Mouse (Mus musculus): ENCODE data around the gene Cyp2f2.

Gene Cyp2f2

GRCm38 (mm10) chr7:27119676-27120075 is at the start of gene Cyp2f2:
Gene Cyp2f2, plus strand, starts transcription at chr7:27119909.
- no peak for DNase-seq

- DNase-seq, result no peak
These were observed 41.1 kb upstream of the Cyp2f2 start for GRCm38 (mm10) chr7:27078641-27079040.

- peak; percentile 19 for DNase-seq
These were observed 38.1 kb upstream of the Cyp2f2 start for GRCm38 (mm10) chr7:27081625-27082024.

DNA sequence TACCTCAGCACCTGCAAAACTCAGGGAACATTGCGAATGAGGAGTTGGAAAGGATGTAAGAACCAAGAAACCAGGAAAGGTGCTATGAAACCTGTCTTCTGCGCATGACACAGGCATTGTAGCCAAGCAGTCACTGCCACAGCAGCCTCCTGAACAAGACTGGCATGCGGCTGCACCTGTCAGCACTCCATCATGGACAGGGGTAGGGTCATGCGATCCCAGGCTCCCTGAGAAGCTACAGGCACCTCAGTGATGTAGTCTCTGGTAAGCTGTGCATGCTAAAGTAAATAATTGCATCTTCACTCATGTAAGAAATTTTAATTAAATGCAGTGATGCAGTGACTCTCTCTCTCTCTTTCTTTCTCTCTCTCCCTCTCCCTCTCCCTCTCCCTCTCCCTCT is 28.7 kb upstream of the Cyp2f2 start:
- DNase-seq, result no peak

DNA sequence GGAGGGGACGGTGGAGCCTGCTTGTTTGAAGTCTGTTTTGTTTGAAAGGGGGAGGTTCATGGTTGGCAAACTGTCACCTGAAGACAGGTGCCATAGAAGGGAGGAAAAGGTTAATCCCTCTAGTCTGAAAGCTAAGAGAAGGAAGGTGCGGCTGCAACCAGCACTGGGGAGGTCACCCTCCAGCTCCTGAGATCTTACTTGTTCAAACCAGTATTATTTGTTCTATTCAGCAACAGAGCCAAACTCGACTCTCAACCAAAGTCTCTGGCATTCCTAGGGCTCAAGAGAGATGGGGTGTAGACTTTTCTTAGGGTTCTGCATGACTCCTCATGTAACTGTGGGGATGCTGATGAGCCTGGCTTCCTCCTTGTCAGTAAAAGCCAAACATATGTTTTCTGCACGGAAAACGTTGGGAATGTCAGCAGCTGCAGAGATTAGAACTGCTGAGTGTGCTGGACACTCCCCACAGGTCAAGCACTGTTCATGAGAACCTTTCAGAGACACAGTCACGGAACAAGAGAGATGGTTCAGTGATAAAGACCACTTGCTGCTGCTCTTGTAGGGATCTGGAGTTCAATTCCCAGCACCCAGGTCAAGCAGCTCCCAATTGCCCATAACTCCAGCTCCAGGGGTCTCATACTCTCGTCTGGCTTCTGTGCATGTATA is 27.5 kb upstream of the Cyp2f2 start:
- no peak for DNase-seq

GRCm38 (mm10) chr7:27092882-27093281 is 26.8 kb upstream of the Cyp2f2 start:
- DNase-seq, result no peak

DNA sequence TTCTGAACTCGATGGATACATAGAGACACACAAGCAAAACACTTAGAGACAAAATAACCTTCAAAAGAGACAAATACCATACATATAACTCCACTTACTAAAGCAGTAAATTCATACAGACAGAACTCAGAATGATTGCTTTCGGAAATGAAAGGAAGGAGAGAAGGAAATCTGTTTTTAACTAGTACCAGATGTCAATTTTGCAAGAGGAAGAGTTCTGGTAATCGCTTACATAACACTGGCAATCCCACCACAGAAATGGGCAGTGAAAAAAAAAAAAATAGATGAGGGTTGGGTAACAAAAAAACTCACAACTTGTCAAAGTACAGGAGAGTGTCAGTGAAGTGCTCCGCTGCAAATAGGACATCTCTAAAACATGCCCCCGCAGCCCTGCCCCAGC is 14.8 kb upstream of the Cyp2f2 start:
- peak; percentile 19 for DNase-seq

- DNase-seq, result no peak
These were observed 9.4 kb upstream of the Cyp2f2 start for GRCm38 (mm10) chr7:27110327-27110726.

- no peak for DNase-seq
These were observed 8.7 kb upstream of the Cyp2f2 start for GRCm38 (mm10) chr7:27111038-27111437.

- DNase-seq, result no peak
These were observed 7.7 kb upstream of the Cyp2f2 start for GRCm38 (mm10) chr7:27111987-27112386.

DNA sequence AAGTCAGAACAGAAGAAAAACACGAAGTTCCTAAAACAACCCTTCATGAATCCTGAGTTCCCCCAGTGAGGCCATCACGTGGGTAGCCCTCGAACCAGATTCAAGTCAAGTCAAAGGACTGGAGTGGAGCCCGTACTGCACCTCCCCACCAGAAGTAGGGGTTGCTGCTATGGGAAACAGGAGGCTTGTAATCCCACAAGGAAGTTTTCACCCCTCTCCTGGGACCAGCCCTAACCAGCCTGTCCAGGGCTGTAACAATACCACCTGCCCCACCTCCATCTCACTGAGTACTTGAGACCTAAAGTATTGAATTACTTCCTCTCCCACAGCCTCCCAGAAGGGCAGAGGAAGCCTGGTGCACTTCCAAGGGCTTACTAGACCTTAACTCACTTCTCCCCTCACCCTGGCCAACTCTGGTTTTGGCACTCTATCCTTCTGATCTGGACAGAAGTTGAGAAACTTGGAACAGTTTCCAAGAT is 1.6 kb upstream of the Cyp2f2 start:
- DNase-seq, result no peak

DNA sequence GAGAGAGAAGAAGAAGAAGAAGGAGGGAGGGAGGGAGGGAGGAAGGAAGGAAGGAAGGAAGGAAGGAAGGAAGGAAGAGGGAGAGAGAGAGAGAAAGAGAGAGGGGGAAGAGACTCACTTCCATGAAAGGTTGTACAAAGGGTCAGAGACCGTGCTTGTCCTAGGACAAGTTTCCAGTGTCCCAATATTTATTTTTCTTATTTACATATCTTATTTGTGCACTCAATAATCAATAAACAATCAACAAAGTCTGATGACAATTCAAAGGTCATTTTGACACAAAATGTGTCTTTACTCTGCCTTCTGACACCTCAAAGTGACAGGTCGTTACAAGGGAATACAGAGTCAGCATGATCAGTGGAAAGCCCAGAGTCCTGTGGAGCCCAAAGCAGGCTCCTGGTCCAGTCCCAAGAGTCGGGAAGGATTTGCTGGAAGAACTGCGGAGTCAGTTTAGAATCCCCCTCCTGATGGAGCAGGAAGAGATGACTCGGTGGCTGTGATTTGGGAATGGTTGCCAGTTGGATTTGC is 4.7 kb downstream of the Cyp2f2 start:
- no peak for DNase-seq

DNA sequence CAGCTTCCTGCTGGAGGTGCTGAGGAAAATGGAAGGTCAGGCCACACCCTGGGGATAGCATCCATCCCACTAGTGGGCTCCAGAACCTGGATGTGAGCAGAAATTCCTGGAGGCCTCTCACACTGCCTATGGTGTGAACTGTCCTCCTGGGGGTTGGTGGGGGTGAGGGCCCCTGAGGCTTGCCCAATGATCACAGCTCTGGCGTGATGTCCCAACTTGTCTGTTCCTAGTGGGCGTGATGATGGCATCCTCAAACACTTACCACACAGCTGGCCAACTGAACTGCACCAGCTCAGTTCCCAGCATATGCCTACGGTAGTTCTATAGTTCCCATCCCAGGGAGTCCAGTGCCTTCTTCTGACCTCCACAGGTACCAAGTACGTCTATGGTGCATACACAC is 5.3 kb downstream of the Cyp2f2 start:
- DNase-seq, result no peak

DNA sequence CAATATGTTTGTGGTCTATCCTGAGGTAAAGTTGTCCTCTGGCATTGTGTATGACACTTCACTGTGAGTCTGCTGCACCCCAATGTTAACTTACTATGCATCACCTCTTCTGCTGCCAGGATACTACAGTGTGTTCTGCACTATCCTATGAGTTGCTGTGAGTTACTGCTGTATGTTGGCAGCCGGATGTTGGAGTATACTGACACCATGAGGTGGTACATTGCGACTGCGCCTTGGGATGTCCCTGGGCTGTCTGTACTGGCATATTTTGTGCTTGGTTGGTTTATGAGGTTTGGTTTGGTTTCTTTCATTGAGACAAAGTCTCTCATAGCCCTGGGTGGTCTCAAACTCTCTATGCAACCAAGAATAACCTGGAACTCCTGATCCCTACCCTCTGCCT is 8.5 kb downstream of the Cyp2f2 start:
- DNase-seq, result peak; percentile 42

GRCm38 (mm10) chr7:27128946-27129345 is 9.2 kb downstream of the Cyp2f2 start:
- no peak for DNase-seq

DNA sequence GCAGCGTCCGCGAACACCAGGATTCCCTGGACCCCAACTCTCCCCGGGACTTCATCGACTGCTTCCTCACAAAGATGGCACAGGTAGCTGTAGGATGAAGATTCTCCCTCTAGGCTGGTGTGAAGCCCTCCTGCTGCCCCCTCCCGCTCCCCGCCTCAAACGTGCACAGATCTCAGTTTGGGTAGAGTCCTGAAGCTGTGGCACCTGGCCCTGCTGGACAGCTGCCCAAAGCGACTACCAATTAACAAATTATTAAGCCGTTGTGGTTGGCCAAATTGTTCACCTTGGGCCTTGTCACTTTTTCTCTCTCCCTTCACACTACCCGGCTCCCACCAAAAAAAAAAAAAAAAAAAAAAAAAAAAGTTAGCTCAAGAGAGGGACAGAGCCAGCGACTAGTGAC is 10.1 kb downstream of the Cyp2f2 start:
- DNase-seq, result no peak

- DNase-seq, result no peak
These were observed 11.0 kb downstream of the Cyp2f2 start for GRCm38 (mm10) chr7:27130521-27131370.

GRCm38 (mm10) chr7:27131387-27131786 is 11.7 kb downstream of the Cyp2f2 start:
- no peak for DNase-seq

DNA sequence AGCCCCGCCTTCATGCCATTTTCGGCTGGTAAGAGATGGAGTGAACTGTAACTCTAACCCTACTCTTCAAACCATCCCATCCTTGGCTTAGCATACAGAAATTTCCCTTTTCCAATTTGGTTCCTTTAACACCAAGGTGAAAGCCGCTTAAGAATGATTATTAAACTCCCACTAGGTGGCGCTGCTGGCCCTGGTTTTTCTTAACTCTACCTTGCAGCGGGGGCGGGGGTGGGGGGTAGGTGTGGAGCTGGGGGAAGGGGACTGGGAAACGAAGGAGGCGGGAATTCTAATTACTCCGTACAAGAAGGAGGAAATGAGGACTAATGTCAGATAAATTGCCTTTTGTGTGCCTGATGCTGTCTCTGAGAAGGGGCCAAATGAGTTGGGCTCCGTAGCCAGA is 12.9 kb downstream of the Cyp2f2 start:
- DNase-seq, result peak; percentile 73

GRCm38 (mm10) chr7:27133156-27133555 is 13.4 kb downstream of the Cyp2f2 start:
- no peak for DNase-seq

GRCm38 (mm10) chr7:27133757-27134156 is 14.0 kb downstream of the Cyp2f2 start:
- DNase-seq, result no peak

- no peak for DNase-seq
These were observed 16.8 kb downstream of the Cyp2f2 start for GRCm38 (mm10) chr7:27136410-27136996.

DNA sequence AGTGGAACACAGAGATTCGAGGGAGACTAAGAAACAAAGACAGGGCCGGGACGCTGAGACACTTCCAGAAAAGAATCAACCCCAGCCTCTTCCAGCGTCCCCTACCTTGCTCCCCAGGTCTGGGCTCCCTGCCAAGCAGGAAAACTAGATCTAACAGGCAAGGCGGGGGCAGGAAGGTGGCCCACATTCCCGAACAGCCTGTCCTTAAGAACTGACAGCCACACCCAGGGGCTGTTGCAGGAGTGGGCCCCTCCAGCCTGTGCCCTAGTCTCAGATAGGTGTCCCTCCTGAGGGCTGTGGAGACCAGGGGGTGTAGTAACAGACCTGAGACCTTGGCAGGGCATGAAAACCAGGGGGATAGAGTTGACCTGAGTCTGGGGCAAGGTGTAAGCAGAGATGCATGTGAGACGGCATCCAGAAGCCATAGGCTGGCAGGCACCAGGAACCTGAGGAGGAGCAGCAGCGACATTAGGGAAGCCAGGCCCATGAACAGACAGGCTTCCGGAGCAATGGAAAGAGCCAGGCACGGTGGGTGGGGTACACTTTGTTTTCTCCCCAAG is 33.6 kb downstream of the Cyp2f2 start, which contains the start of gene Cyp2t4:
Gene Cyp2t4 (plus strand): TSS at position 510 of the 560 bp plus-strand sequence.
- no peak for DNase-seq
